Mouse (Mus musculus) kidney, embryonic 15.5 days (tissue): ENCODE results near the gene Stxbp5. TPM values are rescaled to one million over a fixed set of nuclear protein-coding genes. Genes with fewer than 3 reads are reported as not detected.
"Not testable (repeated sequence)": the region's sequence is repeated elsewhere in the genome, so short reads cannot be mapped to it uniquely, and the experiment has no call there.

Experiments
- ATAC-seq: fragments of 200-750 bp; cut with Nextera tagmentation; replicated peaks from 2 replicates; pipeline ENCODE4 v1.8.0; 2017; ENCODE audit warnings: moderate TSS enrichment; ENCODE audit not compliant: low FRiP score
- H3K27ac ChIP-seq: fragments of 300-500 bp; sonication (generic); 2 replicates; pipeline ENCODE4 v1.5.1; 2015; ENCODE audit warnings: mild to moderate bottlenecking, inconsistent platforms
- H3K27me3 ChIP-seq: fragments of 300-500 bp; sonication (generic); 2 replicates; pipeline ENCODE4 v1.6.1; 2015; ENCODE audit warnings: inconsistent platforms
- H3K36me3 ChIP-seq: fragments of 300-500 bp; sonication (generic); 2 replicates; pipeline ENCODE4 v1.6.1; 2015; ENCODE audit warnings: inconsistent platforms
- H3K4me1 ChIP-seq: fragments of 300-500 bp; sonication (generic); 2 replicates; pipeline ENCODE4 v1.6.1; 2015; ENCODE audit warnings: inconsistent platforms
- H3K4me2 ChIP-seq: fragments of 300-500 bp; sonication (generic); 2 replicates; pipeline ENCODE4 v1.6.1; 2015; ENCODE audit warnings: moderate library complexity, mild to moderate bottlenecking, inconsistent platforms
- H3K4me3 ChIP-seq: fragments of 300-500 bp; sonication (generic); replicated peaks from 2 replicates; pipeline ENCODE4 v1.5.1; 2015; ENCODE audit warnings: mild to moderate bottlenecking, inconsistent platforms
- H3K9ac ChIP-seq: fragments of 300-500 bp; sonication (generic); 2 replicates; pipeline ENCODE4 v1.6.1; 2015; ENCODE audit warnings: mild to moderate bottlenecking, inconsistent platforms
- H3K9me3 ChIP-seq: fragments of 300-500 bp; sonication (generic); replicated peaks from 2 replicates; pipeline ENCODE4 v1.6.1; 2016; ENCODE audit warnings: inconsistent platforms
- WGBS: fragments of 180-500 bp; shearing (Covaris S2); methylation state at CpG from one replicate; pipeline ENCODE4 v1.1.7; 2015; ENCODE audit warnings: mixed read lengths; 5-methylcytosine and 5-hydroxymethylcytosine counted together
- polyA plus RNA-seq: library from polyadenylated mRNA; unstranded; fragments of >200 nt; fragmentation: Nextera tagmentation; extraction: Ambion mirVana; gene quantifications from 2 replicates; pipeline ENCODE4 v1.2.1, GENCODE M21; 2015

Gene Stxbp5
- polyA plus RNA-seq, 1 experiment from 2014 or later: 5.3 TPM

DNA sequence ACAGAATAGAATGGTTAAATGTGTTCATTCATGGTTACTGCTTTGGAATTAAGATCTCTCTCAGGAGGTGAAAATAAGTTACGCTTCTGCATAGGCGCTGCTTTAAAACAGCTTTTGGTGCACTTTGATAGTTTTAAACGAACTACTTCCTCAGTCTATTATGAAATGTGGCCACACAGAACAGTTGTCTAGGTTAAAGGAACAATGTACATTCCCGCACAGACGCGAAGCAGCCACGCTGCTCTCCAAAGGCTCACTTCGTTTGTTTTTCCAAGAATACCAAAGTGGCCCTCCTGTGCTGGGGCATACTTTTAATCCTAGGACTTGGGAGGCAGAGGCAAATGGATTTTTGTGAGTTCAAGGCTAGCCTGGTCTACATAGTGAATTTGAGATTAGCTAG, 11.2 kb downstream of the Stxbp5 start:
- H3K4me1 ChIP-seq: peaks cover 4% of the 10 kb centered on the region; the same call in 1 of the 2 replicates
- H3K36me3 ChIP-seq: peaks cover 6% of the 10 kb centered on the region; the same call in 1 of the 2 replicates
- no peak for ATAC-seq
- H3K27me3 ChIP-seq: no peaks in the 10 kb centered on the region
- no peak overlapping the region for H3K9ac ChIP-seq
- no peak overlapping the region for H3K27ac ChIP-seq
- H3K9me3 ChIP-seq: no peaks in the 10 kb centered on the region
- 67% methylated on average over 8 of the region's 8 CpGs for WGBS
- H3K4me3 ChIP-seq: no peak overlapping the region
- no peak overlapping the region for H3K4me2 ChIP-seq

DNA sequence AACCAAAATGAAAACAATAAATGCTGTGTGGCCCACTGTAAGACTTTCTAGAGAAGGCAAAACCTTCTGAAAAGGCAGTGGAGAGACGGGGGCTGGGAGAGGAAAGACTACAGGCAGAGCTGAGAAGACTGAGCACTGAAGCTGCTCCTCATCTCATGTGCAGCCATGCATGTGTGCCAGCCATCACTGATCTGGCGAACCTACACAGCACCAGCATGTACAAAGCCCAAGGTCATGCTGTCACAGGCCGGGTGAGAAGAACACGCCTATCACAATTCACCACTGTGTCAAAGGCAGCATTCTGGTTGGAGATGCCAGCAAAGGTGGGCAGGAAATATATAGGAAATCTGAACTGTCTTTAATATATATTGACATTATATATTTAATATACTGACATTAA, 12.2 kb downstream of the Stxbp5 start:
- peaks cover 6% of the 10 kb centered on the region; the same call in 1 of the 2 replicates for H3K36me3 ChIP-seq
- no peak overlapping the region for H3K27ac ChIP-seq
- 59% methylated on average over 4 of the region's 4 CpGs for WGBS
- no peak overlapping the region for H3K9ac ChIP-seq
- no peaks in the 10 kb centered on the region for H3K27me3 ChIP-seq
- H3K4me3 ChIP-seq: no peak overlapping the region
- H3K4me1 ChIP-seq: peaks cover 4% of the 10 kb centered on the region; the same call in 1 of the 2 replicates
- 0 out of 2 replicates have a peak, but pooled peaks have one; percentile 33 for ATAC-seq
- no peak overlapping the region for H3K4me2 ChIP-seq
- H3K9me3 ChIP-seq: no peaks in the 10 kb centered on the region

DNA sequence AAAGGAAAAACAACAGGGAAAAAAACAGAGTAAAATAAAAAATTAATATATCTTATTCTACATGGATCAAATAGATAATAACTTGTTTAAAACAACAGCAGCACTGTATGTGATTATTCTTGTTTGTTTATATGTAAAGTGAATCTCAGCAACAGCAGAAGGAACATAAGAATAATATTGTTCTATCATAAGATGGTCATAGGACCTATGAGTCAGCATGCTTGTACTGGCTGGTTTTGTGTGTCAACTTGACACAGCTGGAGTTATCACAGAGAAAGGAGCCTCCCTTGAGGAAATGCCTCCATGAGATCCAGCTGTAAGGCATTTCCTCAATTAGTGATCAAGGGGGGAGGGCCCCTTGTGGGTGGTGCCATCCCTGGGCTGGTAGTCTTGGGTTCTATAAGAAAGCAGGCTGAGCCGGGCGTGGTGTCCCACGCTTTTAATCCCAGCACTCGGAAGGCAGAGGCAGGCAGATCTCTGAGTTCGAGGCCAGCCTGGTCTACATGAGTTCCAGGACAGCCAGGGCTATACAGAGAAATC, 19.0 kb downstream of the Stxbp5 start:
- H3K27ac ChIP-seq, H3K4me2 ChIP-seq, H3K9me3 ChIP-seq, H3K4me3 ChIP-seq, H3K36me3 ChIP-seq, H3K4me1 ChIP-seq, H3K27me3 ChIP-seq, H3K9ac ChIP-seq, ATAC-seq: not testable (repeated sequence)
- 77% methylated on average over 5 of the region's 5 CpGs for WGBS

DNA sequence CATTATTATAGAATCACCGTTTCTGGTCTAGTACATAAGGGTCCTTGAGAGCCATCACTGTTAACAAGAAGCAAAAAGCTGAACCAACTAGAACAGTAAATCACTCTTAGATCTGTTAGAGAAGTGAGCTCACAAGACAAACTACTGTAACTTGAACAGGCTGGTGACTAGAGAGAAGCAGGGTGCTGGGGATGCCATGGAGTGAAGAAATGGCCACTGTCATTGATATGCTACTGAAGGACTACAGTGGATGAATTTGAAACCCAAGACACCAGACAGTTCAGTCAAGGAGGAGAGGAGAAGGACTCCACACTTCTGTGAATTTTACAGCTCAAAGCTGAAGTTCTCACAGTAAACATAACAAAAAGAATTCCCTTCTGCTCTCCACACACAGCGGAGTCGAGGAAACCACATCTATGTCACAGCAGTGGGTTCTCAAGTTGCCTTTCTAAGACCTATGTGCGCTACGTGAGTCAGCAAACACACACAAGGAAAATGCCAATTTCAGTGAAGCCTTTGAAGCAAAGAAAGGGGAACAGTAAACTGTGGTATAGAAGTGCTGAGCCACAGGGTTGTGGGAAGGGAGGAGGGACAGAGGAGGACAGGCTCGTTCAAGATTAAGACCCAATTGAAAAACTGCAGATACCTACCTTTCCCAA, 20.7 kb downstream of the Stxbp5 start:
- 44% methylated on average over 6 of the region's 6 CpGs for WGBS
- ATAC-seq: peak; percentile 88
- no peaks in the 10 kb centered on the region for H3K27me3 ChIP-seq
- H3K4me1 ChIP-seq: 0 out of 2 replicates have a peak, but pooled peaks cover 3% of the 10 kb centered on the region
- 0 out of 2 replicates have a peak overlapping the region, but pooled peaks have one; percentile 18 for H3K27ac ChIP-seq
- H3K4me2 ChIP-seq: no peak overlapping the region
- no peaks in the 10 kb centered on the region for H3K36me3 ChIP-seq
- no peak overlapping the region for H3K4me3 ChIP-seq
- no peak overlapping the region for H3K9ac ChIP-seq
- H3K9me3 ChIP-seq: no peaks in the 10 kb centered on the region

DNA sequence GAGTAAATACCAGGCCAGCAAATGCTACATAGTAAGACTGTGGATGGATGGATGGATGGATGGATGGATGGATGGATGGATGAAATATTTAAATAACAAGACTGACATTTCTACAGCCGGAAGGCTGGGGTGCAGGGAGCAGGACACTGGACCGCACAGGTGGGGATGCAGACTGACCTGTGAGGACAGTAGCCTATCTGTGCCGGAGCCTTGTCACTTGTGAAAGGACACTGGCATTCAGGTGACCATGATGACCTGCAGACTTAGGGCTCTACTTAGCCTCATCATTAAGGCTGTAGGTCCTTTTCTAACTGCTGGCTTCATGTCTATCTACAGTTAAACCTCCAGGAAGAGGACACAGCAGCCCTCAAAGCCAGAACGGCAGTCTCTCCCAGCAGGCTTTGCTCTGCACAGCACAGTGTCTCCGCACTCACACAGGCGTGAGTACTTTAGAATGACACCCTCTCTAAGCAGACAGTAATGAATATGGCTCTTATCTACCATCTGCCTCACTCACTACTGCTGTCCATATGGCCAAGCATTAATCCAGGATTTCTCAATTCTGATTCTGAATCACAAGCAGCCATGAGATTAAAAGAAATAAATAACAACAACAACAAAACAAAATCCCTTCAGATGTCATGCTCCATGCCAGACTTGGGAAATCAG, 21.9 kb downstream of the Stxbp5 start:
- 84% methylated on average over 6 of the region's 6 CpGs for WGBS
- no peaks in the 10 kb centered on the region for H3K9me3 ChIP-seq
- H3K4me1 ChIP-seq: 0 out of 2 replicates have a peak, but pooled peaks cover 3% of the 10 kb centered on the region
- H3K27me3 ChIP-seq: no peaks in the 10 kb centered on the region
- no peak overlapping the region for H3K9ac ChIP-seq
- ATAC-seq: no peak
- no peaks in the 10 kb centered on the region for H3K36me3 ChIP-seq
- no peak overlapping the region for H3K27ac ChIP-seq
- no peak overlapping the region for H3K4me2 ChIP-seq
- no peak overlapping the region for H3K4me3 ChIP-seq

DNA sequence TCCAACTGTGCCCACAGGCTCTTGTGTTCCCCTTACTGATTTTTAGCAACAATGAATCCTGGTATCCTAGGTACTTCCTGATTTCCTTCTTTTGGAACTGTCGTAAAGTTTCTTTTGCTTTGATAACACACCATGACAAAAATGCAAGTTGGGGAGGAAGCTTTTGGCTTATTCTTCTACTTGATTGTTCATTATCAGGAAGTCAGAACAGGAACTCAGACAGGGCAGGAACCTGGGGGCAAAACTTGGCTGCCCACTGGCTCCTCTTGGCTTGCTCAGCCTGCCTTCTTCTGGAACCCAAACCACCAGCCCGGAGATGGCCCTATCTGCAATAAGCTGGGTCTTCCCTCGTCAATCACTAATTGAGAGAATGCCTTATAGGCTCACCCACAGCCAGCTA, 25.0 kb downstream of the Stxbp5 start:
- no peak for ATAC-seq
- Histone ChIP-seq H3K4me2 (no peak overlapping the region), H3K4me1 (0 out of 2 replicates have a peak, but pooled peaks cover 3% of the 10 kb centered on the region), H3K9me3 (no peaks in the 10 kb centered on the region), H3K27me3 (no peaks in the 10 kb centered on the region), H3K27ac (no peak overlapping the region), H3K4me3 (no peak overlapping the region), H3K9ac (no peak overlapping the region), H3K36me3 (no peaks in the 10 kb centered on the region)
- 77% methylated on average over 3 of the region's 3 CpGs for WGBS

DNA sequence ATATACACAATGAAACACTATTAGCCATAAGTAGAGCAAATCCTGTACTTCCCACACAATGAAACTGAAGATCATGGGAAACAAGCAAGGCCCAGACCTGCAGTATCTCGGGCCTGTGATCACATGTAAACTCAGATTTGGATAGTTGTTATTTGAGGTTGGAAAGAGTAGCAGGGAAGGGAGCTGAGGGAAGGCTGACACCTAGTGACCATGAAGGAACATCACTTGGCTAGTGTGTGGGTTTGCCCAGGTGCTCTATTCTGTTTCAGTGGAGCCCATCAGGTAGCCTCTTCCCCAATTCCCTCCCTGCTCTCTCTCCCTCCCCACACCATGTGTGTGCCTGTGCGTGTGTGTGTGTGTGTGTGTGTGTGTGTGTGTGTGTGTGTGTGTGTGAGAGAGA, 28.7 kb downstream of the Stxbp5 start:
- Histone ChIP-seq H3K9ac (no peak overlapping the region), H3K27me3 (no peaks in the 10 kb centered on the region), H3K27ac (no peak overlapping the region), H3K4me1 (no peaks in the 10 kb centered on the region), H3K36me3 (no peaks in the 10 kb centered on the region), H3K4me3 (no peak overlapping the region), H3K9me3 (no peaks in the 10 kb centered on the region), H3K4me2 (no peak overlapping the region)
- WGBS: 85% methylated on average over 2 of the region's 2 CpGs
- ATAC-seq: no peak

DNA sequence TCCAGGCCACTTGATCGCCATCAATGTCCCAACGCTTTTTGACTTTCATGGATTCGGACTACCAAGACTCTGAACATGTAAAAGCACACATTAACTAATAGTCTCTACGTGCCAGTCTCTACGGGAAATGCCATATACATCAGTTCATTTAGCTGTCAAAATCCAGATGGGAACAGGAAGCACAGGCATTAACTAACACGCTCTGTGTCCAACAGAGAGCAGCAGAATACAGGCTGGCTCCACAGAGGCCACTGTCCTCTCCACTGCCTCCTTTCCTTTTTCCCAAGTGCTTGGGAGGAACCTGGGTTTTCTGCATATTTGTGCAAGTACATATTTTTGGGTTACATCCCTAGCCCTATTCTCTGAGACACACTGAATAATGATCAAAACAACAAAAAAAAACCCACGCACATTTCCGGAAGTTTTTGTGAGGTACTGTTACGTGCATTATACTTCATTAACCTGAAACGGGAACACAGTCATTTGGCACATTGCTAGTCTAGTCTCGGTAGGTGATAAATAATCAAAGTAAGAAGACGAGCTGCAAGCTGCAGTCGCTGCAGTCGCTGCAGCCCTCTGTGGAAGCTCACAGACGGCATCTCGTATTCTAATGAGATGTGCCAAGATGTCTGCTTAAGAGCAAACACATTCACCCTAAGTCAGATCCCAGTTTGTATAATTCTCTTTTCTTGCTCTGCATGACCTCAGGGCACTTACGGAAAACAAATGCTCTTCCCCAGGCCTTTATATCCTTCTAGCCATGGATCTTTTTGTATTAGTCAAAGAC, 33.9 kb downstream of the Stxbp5 start:
- Histone ChIP-seq H3K4me2 (no peak overlapping the region), H3K36me3 (no peaks in the 10 kb centered on the region), H3K9ac (no peak overlapping the region), H3K4me3 (no peak overlapping the region), H3K9me3 (no peaks in the 10 kb centered on the region), H3K27me3 (no peaks in the 10 kb centered on the region), H3K27ac (no peak overlapping the region), H3K4me1 (no peaks in the 10 kb centered on the region)
- WGBS: 62% methylated on average over 17 of the region's 17 CpGs
- ATAC-seq: no peak

DNA sequence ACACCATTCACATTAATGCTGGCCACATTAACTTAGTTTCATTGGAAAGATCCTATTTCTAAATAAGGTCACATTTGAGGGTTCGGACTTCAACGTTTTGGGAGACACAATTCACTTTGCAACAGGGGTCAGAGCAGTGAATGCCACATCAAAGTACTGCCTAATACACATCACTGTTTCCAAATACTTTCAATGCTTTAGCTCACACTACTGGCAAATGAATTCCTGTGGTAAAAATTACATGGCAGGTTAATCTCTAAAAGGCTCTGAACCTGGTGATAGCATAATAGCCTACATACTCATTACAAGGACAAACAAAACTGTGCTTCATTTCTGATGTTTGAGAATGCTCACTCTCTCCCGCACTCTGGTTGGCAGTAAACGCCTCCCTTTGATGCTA, 40.9 kb downstream of the Stxbp5 start:
- Histone ChIP-seq H3K4me2 (no peak overlapping the region), H3K9ac (no peak overlapping the region), H3K27ac (no peak overlapping the region), H3K4me3 (no peak overlapping the region), H3K4me1 (peaks cover 2% of the 10 kb centered on the region; the same call in 1 of the 2 replicates), H3K27me3 (no peaks in the 10 kb centered on the region), H3K9me3 (no peaks in the 10 kb centered on the region), H3K36me3 (peaks cover 2% of the 10 kb centered on the region; the same call in 1 of the 2 replicates)
- ATAC-seq: no peak
- 71% methylated on average over 4 of the region's 4 CpGs for WGBS

DNA sequence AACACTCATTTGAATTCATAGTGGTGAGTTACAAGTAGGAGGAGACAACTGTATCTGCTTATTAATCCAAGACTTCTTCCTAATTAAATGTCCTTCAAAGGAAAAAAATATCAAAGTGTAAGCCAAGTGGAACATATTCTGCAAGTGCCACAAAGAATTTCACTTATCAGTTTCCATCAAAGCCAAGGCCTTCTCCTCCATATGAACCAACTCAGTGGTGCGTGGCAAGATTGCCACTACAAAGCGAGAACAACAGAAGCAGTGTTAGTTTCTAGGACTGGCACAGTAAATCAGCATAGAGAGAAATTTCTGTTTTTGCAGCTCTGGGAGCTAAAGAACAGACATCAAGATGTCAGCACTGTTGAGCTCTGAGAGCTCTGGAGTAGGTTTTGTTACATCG, 41.4 kb downstream of the Stxbp5 start:
- Histone ChIP-seq H3K4me1 (peaks cover 2% of the 10 kb centered on the region; the same call in 1 of the 2 replicates), H3K9ac (no peak overlapping the region), H3K9me3 (no peaks in the 10 kb centered on the region), H3K4me3 (no peak overlapping the region), H3K4me2 (no peak overlapping the region), H3K27me3 (no peaks in the 10 kb centered on the region), H3K27ac (no peak overlapping the region), H3K36me3 (peaks cover 6% of the 10 kb centered on the region; the same call in 1 of the 2 replicates)
- WGBS: 65% methylated on average over 3 of the region's 3 CpGs
- no peak for ATAC-seq

DNA sequence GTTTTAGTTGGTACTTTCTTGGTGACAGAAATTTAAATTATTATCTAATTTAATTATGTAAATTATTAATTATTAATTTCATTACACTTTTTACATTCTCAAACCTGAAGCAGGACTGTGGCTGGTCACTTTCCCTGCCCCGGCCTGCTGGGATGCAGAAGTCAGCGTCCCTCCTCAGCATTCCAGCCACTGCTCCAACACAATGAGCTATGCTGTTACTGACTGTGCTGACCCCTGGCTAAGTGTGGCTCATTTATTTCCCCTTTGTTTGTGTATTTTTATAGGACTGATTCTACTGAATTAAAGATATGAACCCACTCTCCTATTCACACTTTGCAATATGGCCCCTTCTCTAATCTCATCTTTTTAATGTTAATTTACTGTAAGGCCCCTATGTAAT, 43.0 kb downstream of the Stxbp5 start:
- H3K4me3 ChIP-seq: no peak overlapping the region
- 0 out of 2 replicates have a peak, but pooled peaks cover 2% of the 10 kb centered on the region for H3K9me3 ChIP-seq
- ATAC-seq: 0 out of 2 replicates have a peak, but pooled peaks have one; percentile 60
- H3K4me1 ChIP-seq: peaks cover 2% of the 10 kb centered on the region; the same call in 1 of the 2 replicates
- H3K27me3 ChIP-seq: no peaks in the 10 kb centered on the region
- no peak overlapping the region for H3K27ac ChIP-seq
- H3K9ac ChIP-seq: no peak overlapping the region
- peaks cover 12% of the 10 kb centered on the region; the same call in 1 of the 2 replicates for H3K36me3 ChIP-seq
- no peak overlapping the region for H3K4me2 ChIP-seq
- WGBS: 70% methylated on average over 2 of the region's 2 CpGs
